Mouse (Mus musculus) C2C12 (cell line): ENCODE measurements around the gene Lsmem1. TPM values are rescaled to one million over a fixed set of nuclear protein-coding genes. Genes with fewer than 3 reads are reported as not detected.
A peak's percentile ranks its signal among the peaks of the same experiment; 100 is the strongest.
"Not testable (repeated sequence)": the region's sequence is repeated elsewhere in the genome, so short reads cannot be mapped to it uniquely, and the experiment has no call there.

Source experiments
- H3K27me3 ChIP-seq: one replicate; pipeline ENCODE4 v1.6.1; 2011; ENCODE audit not compliant: control insufficient read depth, insufficient read depth, insufficient read length
- H3K36me3 ChIP-seq: one replicate; pipeline ENCODE4 v1.6.1; 2011; ENCODE audit not compliant: control insufficient read depth, insufficient read depth
- H3K4me3 ChIP-seq: one replicate; pipeline ENCODE4 v1.5.1; 2011; ENCODE audit warnings: mild to moderate bottlenecking, control low read depth; ENCODE audit not compliant: poor library complexity, insufficient read depth, severe bottlenecking
- H3K79me2 ChIP-seq: one replicate; pipeline ENCODE4 v1.6.1; 2011; ENCODE audit not compliant: control insufficient read depth, insufficient read depth
- H3K79me3 ChIP-seq: one replicate; pipeline ENCODE4 v1.6.1; 2011; ENCODE audit warnings: low read depth, control low read depth
- H3ac ChIP-seq: one replicate; pipeline ENCODE3; 2011; ENCODE audit warnings: low read depth; ENCODE audit not compliant: control insufficient read depth, insufficient read length
- CEBPB ChIP-seq: IDR thresholded peaks from one replicate; pipeline ENCODE4 v1.6.1; 2011; ENCODE audit warnings: low read depth, mild to moderate bottlenecking, control low read depth, moderate library complexity
- CTCF ChIP-seq: IDR thresholded peaks from one replicate; pipeline ENCODE4 v1.5.1; 2011; ENCODE audit not compliant: control insufficient read depth, insufficient read depth, insufficient read length
- FOSL1 ChIP-seq: IDR thresholded peaks from one replicate; pipeline ENCODE4 v1.8.0; 2011; ENCODE audit warnings: mild to moderate bottlenecking, low read length; ENCODE audit not compliant: poor library complexity, insufficient read depth, severe bottlenecking
- MAX ChIP-seq: IDR thresholded peaks from one replicate; pipeline ENCODE4 v1.6.1; 2011; ENCODE audit warnings: mild to moderate bottlenecking, control low read depth
- MYOD1 ChIP-seq: IDR thresholded peaks from one replicate; pipeline ENCODE4 v1.6.1; 2011; ENCODE audit warnings: low read depth; ENCODE audit not compliant: control insufficient read depth, insufficient read length
- MYOG ChIP-seq: IDR thresholded peaks from one replicate; pipeline ENCODE4 v1.6.1; 2011; ENCODE audit not compliant: control insufficient read depth, insufficient read length; ENCODE audit errors: extremely low read depth
- USF1 ChIP-seq: IDR thresholded peaks from one replicate; pipeline ENCODE4 v1.6.1; 2011; ENCODE audit warnings: low read depth, mild to moderate bottlenecking, control low read depth, moderate library complexity
- polyA plus RNA-seq: library from polyadenylated mRNA; unstranded; fragments of >200 nt; fragmentation: generic; extraction: Trizol; gene quantifications from one replicate; pipeline ENCODE4 v1.2.1, GENCODE M21; 2012; ENCODE audit warnings: missing spikeins

Lsmem1 gene
- polyA plus RNA-seq, 1 experiment = 0.01 TPM

DNA sequence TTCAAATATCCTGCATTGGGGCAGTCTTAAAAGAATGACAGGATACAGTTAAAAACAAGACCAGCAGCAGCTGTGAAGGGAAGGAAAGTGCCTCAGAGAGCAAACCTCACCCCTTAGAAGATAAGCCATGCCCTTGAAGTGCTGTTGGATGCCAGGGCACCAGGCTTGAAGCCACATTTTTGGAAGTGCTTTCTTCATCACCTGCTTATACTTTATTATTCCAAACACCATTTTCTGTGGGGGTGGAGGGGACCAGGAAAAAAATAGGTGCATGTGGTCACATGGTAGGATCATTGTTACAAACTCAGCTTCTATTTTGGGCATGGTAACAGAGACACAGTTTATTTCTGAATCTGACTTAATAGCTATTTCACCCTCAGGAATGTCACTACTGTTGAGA, 1.8 kb downstream of the Lsmem1 start:
- H3ac ChIP-seq = no peak overlapping the region
- no peak overlapping the region for H3K4me3 ChIP-seq
- H3K36me3 ChIP-seq = peaks cover 35% of the 10 kb centered on the region
- H3K79me3 ChIP-seq = no peaks in the 10 kb centered on the region
- peak; percentile 14 for TF ChIP-seq USF1
- TF ChIP-seq CTCF = no peak
- H3K27me3 ChIP-seq = no peaks in the 10 kb centered on the region
- H3K79me2 ChIP-seq = no peaks in the 10 kb centered on the region

DNA sequence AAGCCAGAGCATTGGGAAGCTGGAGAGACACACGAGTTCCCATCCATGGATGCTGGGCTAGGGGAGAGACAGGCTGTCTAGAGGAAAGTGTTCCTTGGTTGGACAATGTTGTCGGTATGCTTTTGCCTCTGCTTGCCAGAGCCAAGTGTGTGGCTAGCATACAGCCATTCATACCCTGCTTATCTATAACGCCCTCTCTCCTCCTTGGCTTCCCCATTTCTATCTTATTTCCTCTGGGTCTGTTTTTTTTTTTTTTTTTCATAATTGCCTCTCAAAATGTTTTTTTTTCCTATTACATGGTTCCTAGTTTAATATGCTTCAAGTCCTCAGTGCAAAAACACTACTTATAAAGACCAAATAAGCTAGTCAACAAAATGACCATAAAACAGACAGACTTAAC, 13.8 kb downstream of the Lsmem1 start:
- no peaks in the 10 kb centered on the region for H3K27me3 ChIP-seq
- TF ChIP-seq MYOG (no peak), MAX (no peak), FOSL1 (no peak), MYOD1 (no peak), CTCF (no peak), CEBPB (no peak), USF1 (no peak)
- H3ac ChIP-seq = no peak overlapping the region
- H3K79me2 ChIP-seq = no peaks in the 10 kb centered on the region
- no peak overlapping the region for H3K4me3 ChIP-seq
- no peaks in the 10 kb centered on the region for H3K36me3 ChIP-seq
- no peaks in the 10 kb centered on the region for H3K79me3 ChIP-seq

DNA sequence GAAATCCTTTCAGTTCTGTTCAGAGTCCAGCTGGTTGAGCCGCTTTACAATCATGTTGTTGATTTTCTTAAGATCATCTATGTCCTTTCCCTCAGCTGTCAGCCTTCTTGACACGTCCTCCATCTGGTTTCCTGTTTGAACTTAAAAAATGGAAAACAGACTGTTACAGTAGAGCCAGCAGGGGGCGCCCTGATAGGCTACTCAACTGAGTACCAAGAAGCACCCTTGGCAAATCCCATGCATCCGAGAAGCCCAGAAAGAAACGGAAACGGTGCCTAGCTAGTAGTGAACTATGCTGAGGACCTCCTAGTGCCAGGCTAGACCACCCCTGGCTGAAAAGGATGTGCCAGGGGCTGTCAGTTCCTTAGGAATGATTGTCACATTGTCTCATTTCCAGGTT, 22.2 kb downstream of the Lsmem1 start:
- no peak overlapping the region for H3ac ChIP-seq
- H3K27me3 ChIP-seq = no peaks in the 10 kb centered on the region
- TF ChIP-seq MYOG (no peak), USF1 (no peak)
- no peaks in the 10 kb centered on the region for H3K79me2 ChIP-seq
- no peaks in the 10 kb centered on the region for H3K79me3 ChIP-seq
- no peak overlapping the region for H3K4me3 ChIP-seq
- H3K36me3 ChIP-seq = no peaks in the 10 kb centered on the region

DNA sequence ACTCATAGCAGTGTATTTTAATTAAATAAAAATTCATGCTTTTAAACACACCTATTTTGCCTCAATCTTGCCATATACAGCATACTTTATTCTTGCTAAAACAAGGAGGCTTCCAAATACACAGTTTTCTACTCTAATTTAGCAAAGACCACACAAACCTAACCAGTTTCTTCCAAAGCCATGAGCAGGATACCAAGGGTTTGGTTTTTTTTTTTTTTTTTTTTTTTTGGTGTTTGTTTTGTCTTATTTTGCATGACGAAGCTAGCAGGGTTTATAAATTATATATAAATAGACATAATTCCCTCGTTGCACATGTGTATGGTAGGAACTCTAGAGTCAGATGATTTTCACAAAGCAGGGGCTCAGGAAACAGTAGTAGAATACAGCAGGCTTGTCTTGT, 23.1 kb downstream of the Lsmem1 start:
- no peaks in the 10 kb centered on the region for H3K36me3 ChIP-seq
- H3K79me2 ChIP-seq = no peaks in the 10 kb centered on the region
- H3K79me3 ChIP-seq = no peaks in the 10 kb centered on the region
- no peaks in the 10 kb centered on the region for H3K27me3 ChIP-seq
- no peak overlapping the region for H3ac ChIP-seq
- TF ChIP-seq USF1 = no peak
- no peak for TF ChIP-seq FOSL1
- TF ChIP-seq MAX = no peak
- TF ChIP-seq CTCF = no peak
- TF ChIP-seq CEBPB = no peak
- H3K4me3 ChIP-seq = no peak overlapping the region

DNA sequence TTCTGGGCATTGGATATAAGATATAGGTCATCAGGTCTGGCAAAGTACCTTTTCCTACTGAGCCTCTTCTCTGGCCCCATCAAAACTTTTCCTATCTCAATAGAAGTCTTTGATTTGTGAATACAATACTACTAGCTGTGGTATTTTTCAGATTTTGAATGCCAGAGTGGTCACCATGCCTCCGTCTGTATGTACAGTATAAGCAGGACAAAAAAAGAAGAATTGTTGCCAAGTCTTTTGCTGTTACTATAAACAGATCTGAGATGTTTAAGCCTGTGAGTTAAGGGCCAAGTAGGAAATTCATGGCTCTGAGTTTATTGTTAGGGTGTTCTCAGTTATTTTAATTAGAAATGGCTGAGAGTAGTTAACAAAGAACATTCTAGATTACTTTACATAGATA, 24.1 kb downstream of the Lsmem1 start:
- H3K79me3 ChIP-seq, H3K27me3 ChIP-seq, H3K4me3 ChIP-seq, H3ac ChIP-seq, H3K36me3 ChIP-seq, H3K79me2 ChIP-seq: not testable (repeated sequence)

DNA sequence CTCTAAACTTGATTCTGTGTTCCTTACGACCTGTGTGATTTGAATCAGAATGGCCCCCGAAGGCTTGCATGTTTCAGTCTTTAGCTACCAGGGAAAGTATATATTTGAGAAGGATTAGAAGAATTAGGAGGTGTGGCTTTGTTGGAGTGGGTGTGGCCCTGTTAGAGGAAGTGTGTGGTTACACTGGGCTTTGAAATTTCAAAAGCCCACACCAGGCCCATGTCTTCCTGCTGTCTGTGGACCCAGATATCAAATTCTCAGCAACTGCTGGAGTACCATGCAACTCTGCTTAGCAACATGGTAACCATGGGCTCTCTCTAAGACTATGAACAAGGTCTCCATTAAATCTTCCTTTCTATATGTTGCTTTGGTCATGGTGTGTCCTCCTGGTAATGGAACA, 27.7 kb downstream of the Lsmem1 start:
- no peaks in the 10 kb centered on the region for H3K27me3 ChIP-seq
- no peak overlapping the region for H3ac ChIP-seq
- no peak overlapping the region for H3K4me3 ChIP-seq
- no peaks in the 10 kb centered on the region for H3K79me2 ChIP-seq
- H3K79me3 ChIP-seq = no peaks in the 10 kb centered on the region
- no peak for TF ChIP-seq MAX
- no peak for TF ChIP-seq CEBPB
- no peak for TF ChIP-seq USF1
- no peak for TF ChIP-seq MYOG
- TF ChIP-seq MYOD1 = no peak
- no peak for TF ChIP-seq CTCF
- TF ChIP-seq FOSL1 = no peak
- no peaks in the 10 kb centered on the region for H3K36me3 ChIP-seq

DNA sequence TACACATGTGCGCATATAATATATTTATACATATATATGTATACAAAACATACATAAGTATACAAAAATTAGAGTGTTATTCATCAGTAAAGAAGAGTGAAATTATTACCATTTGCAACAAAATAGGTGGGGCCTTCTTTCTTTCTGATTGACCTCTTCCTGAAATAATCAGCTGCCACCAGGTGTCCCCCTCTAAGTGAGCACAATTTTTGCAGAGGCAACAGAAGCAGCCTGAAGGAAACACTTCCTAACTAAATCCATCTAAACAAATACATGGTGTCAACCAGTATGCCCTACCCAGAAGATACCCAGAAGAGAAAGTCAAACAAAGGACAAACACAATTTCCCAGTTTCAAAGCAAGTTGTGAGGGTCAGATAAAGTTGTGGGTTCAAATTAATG, 29.6 kb downstream of the Lsmem1 start:
- H3K79me2 ChIP-seq = no peaks in the 10 kb centered on the region
- H3ac ChIP-seq = no peak overlapping the region
- TF ChIP-seq CTCF (no peak), MAX (no peak), FOSL1 (no peak), USF1 (no peak), CEBPB (no peak), MYOG (no peak), MYOD1 (no peak)
- H3K27me3 ChIP-seq = no peaks in the 10 kb centered on the region
- H3K79me3 ChIP-seq = no peaks in the 10 kb centered on the region
- H3K4me3 ChIP-seq = no peak overlapping the region
- H3K36me3 ChIP-seq = no peaks in the 10 kb centered on the region
